Mouse (Mus musculus): ENCODE measurements around the gene Nkain2.

DNA sequence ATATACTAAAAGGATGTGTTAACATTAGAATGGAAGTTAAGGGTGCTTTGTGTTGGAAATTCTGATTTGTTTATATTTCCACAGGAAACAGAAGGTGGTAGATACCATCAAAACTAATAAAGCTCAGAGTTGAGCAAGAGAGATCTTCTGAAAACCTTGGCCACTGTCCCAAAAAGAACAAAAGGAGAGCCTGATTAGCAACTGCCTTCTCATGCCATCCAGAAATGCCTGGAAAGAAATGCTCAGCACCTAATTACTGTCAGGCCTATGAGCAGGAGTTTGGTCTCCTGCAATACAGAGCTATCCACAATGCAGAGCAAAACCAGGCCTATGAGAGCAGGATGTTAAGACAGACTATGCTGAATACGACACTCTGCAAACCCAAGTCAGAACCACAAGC lies 897.1 kb downstream of the Nkain2 start:
- TF ChIP-seq CTCF (IDR thresholded peaks at IDR 0.05; ENCODE audit: low read depth) (no peak), EP300 (optimal IDR thresholded peaks at IDR 0.05) (no peak)
